In genomic region chr9:89706906-89707305, GRCm38 (mm10) we compare ENCODE assay signal across 8 mouse cellular contexts. TPM values are rescaled to one million over a fixed set of nuclear protein-coding genes. Genes with fewer than 3 reads are reported as not detected.
DNase-seq lines count a peak whose midpoint lies in the region; ATAC-seq and TF ChIP-seq lines count a peak whose summit lies in the region.

No protein-coding gene starts in this region.

- H3K36me3 ChIP-seq in forebrain, postnatal 0 days (ENCODE audit: insufficient read depth), result no peaks in the 10 kb centered on the region
- H3K36me3 ChIP-seq in forebrain, embryonic 16.5 days (ENCODE audit: control insufficient read depth, insufficient read depth), result no peaks in the 10 kb centered on the region
- no peaks in the 10 kb centered on the region for H3K36me3 ChIP-seq in lung, embryonic 14.5 days (ENCODE audit: insufficient read depth)

- H3K9ac ChIP-seq in forebrain, postnatal 0 days, result no peak overlapping the region
- no peak overlapping the region for H3K9ac ChIP-seq in forebrain, embryonic 16.5 days (replicated peaks; ENCODE audit: low read depth, low read length)
- H3K9ac ChIP-seq in lung, embryonic 14.5 days, result no peak overlapping the region

- H3K27ac ChIP-seq in forebrain, postnatal 0 days (ENCODE audit: low read depth, low read length), result no peak overlapping the region
- H3K27ac ChIP-seq in forebrain, embryonic 16.5 days (ENCODE audit: low read length), result no peak overlapping the region
- H3K27ac ChIP-seq in lung, embryonic 14.5 days (ENCODE audit: low read depth), result no peak overlapping the region
- H3K27ac ChIP-seq in bone marrow macrophage, adult 2 months (ENCODE audit: insufficient read depth, low read depth, low read length), result no peak overlapping the region

- intact Hi-C loops in gastrocnemius, postnatal 14 days (cut with DNase I; ENCODE audit: low total_unique reads), result no loop called here

- DNase-seq in forebrain, postnatal 0 days, result peak; percentile 41
- peak; percentile 63 for DNase-seq in lung, embryonic 14.5 days
- DNase-seq in lung, adult 18-20 months, result no peak
- peak; percentile 47 for DNase-seq in mesoderm, embryonic 11.5 days (ENCODE audit: low read depth, low spot score)
- DNase-seq in right cerebral cortex, postnatal 36 days (ENCODE audit: low spot score in 2 of 2), result no peak
- no peak for DNase-seq in gastrocnemius, postnatal 14 days

- no peak overlapping the region for H3K4me3 ChIP-seq in forebrain, postnatal 0 days (ENCODE audit: low read depth, low read length)
- no peak overlapping the region for H3K4me3 ChIP-seq in forebrain, embryonic 16.5 days (replicated peaks; ENCODE audit: low read length)
- H3K4me3 ChIP-seq in lung, embryonic 14.5 days (ENCODE audit: low read depth, low read length), result no peak overlapping the region
- no peak overlapping the region for H3K4me3 ChIP-seq in bone marrow macrophage, adult 2 months (ENCODE audit: insufficient read depth, low read length)

- peaks cover 9% of the 10 kb centered on the region for H3K4me1 ChIP-seq in forebrain, postnatal 0 days (ENCODE audit: insufficient read depth)
- peaks cover 11% of the 10 kb centered on the region for H3K4me1 ChIP-seq in forebrain, embryonic 16.5 days (replicated peaks; ENCODE audit: control insufficient read depth, insufficient read depth, low read length)
- no peaks in the 10 kb centered on the region for H3K4me1 ChIP-seq in lung, embryonic 14.5 days (ENCODE audit: insufficient read depth)
- H3K4me1 ChIP-seq in bone marrow macrophage, adult 2 months (ENCODE audit: control insufficient read depth, insufficient read depth, low read length), result peaks cover 7% of the 10 kb centered on the region

- peak; percentile 81 for TF ChIP-seq CTCF in forebrain, postnatal 0 days (IDR thresholded peaks at IDR 0.05; ENCODE audit: low read depth)
- TF ChIP-seq CTCF in lung, embryonic 14.5 days (IDR thresholded peaks at IDR 0.05; ENCODE audit: low read depth), result peak; percentile 71
- peak; percentile 17; the same call in 1 of the 2 replicates for TF ChIP-seq CTCF in bone marrow macrophage, adult 2 months (IDR thresholded peaks at IDR 0.05; ENCODE audit: low read depth, low read length)

- no peak for ATAC-seq in forebrain, postnatal 0 days
- no peak for ATAC-seq in forebrain, embryonic 16.5 days
- ATAC-seq in lung, embryonic 14.5 days (ENCODE audit: insufficient read depth), result no peak

- TF ChIP-seq POLR2A in bone marrow macrophage, adult 2 months (IDR thresholded peaks at IDR 0.05; ENCODE audit: borderline replicate concordance, low read depth, low read length), result no peak

- H3K4me2 ChIP-seq in forebrain, postnatal 0 days (ENCODE audit: low read depth), result no peak overlapping the region
- no peak overlapping the region for H3K4me2 ChIP-seq in forebrain, embryonic 16.5 days (ENCODE audit: low read length)
- no peak overlapping the region for H3K4me2 ChIP-seq in lung, embryonic 14.5 days

- H3K27me3 ChIP-seq in forebrain, postnatal 0 days (ENCODE audit: insufficient read depth, low read length), result no peaks in the 10 kb centered on the region
- H3K27me3 ChIP-seq in forebrain, embryonic 16.5 days (replicated peaks; ENCODE audit: control insufficient read depth, insufficient read depth, low read length), result no peaks in the 10 kb centered on the region
- no peaks in the 10 kb centered on the region for H3K27me3 ChIP-seq in lung, embryonic 14.5 days (ENCODE audit: insufficient read depth, low read length)

- WGBS in forebrain, postnatal 0 days, result 25% methylated on average over 4 of the region's 4 CpGs
- whole genome bisulfite sequencing in forebrain, embryonic 16.5 days, result 21% methylated on average over 4 of the region's 4 CpGs
- WGBS in lung, embryonic 14.5 days, result 27% methylated on average over 4 of the region's 4 CpGs

- no peaks in the 10 kb centered on the region for H3K9me3 ChIP-seq in forebrain, postnatal 0 days (ENCODE audit: low read length)
- H3K9me3 ChIP-seq in forebrain, embryonic 16.5 days (ENCODE audit: control insufficient read depth, low read length), result no peaks in the 10 kb centered on the region
- H3K9me3 ChIP-seq in lung, embryonic 14.5 days (ENCODE audit: low read depth, low read length), result no peaks in the 10 kb centered on the region

RNA-seq across cellular contexts. Expression of gene Tmed3, which starts 2.0 kb away (rescaled TPM):
- 51.3 and 57.2 TPM in 2 replicates for total RNA-seq in forebrain, postnatal 0 days (2014; rRNA removed)
- 53.4 and 55.5 TPM in 2 replicates for polyA plus RNA-seq in forebrain, postnatal 0 days (2015; fragmentation: Nextera tagmentation; extraction: Ambion mirVana)
- 49.6 and 51.4 TPM in 2 replicates for polyA plus RNA-seq in forebrain, embryonic 16.5 days (2015; fragmentation: Nextera tagmentation; extraction: Ambion mirVana)
- 90.9 and 91.9 TPM in 2 replicates for polyA plus RNA-seq in lung, embryonic 14.5 days (2014; fragmentation: Nextera tagmentation; extraction: Ambion mirVana)
- polyA plus RNA-seq in bone marrow macrophage, adult 2 months (2012; ENCODE audit: insufficient read depth, insufficient read length, missing spikeins), result 75.2 and 81.0 TPM in 2 replicates
- total RNA-seq in gastrocnemius, postnatal 14 days (2021), result 10 to 100 TPM; 24.0 to 31.5 TPM

RNA-seq across cellular contexts. Expression of gene Ankrd34c, which starts 31.4 kb away (rescaled TPM):
- 1.5 and 4.1 TPM in 2 replicates for total RNA-seq in forebrain, postnatal 0 days (2014; rRNA removed)
- polyA plus RNA-seq in forebrain, postnatal 0 days (2015; fragmentation: Nextera tagmentation; extraction: Ambion mirVana), result 0.68 and 0.74 TPM in 2 replicates
- polyA plus RNA-seq in forebrain, embryonic 16.5 days (2015; fragmentation: Nextera tagmentation; extraction: Ambion mirVana), result 0.16 and 0.33 TPM in 2 replicates
- not detected in 2 replicates for polyA plus RNA-seq in lung, embryonic 14.5 days (2014; fragmentation: Nextera tagmentation; extraction: Ambion mirVana)
- polyA plus RNA-seq in bone marrow macrophage, adult 2 months (2012; ENCODE audit: insufficient read depth, insufficient read length, missing spikeins), result not detected in 2 replicates
- not detected for total RNA-seq in gastrocnemius, postnatal 14 days (2021)

Comparison
In these comparisons a context has a peak if more than half of its experiments do, and no peak if none do; other contexts are left out.
1. DNase-seq: peak in forebrain, postnatal 0 days (single experiment), lung, embryonic 14.5 days (single experiment) and mesoderm, embryonic 11.5 days (single experiment); none in lung, adult 18-20 months (0 of 2), right cerebral cortex, postnatal 36 days (0 of 2) and gastrocnemius, postnatal 14 days (single experiment).
2. CTCF ChIP-seq: peak in every context shown above with its lines; median percentile 81 in forebrain, postnatal 0 days; 71 in lung, embryonic 14.5 days; 17 in bone marrow macrophage, adult 2 months.